Mouse (Mus musculus): ENCODE data around the gene Pcdh10. TPM values are rescaled to one million over a fixed set of nuclear protein-coding genes. Genes with fewer than 3 reads are reported as not detected.

Gene Pcdh10
- 20.2 and 20.8 TPM in 2 replicates for polyA plus RNA-seq (2015; fragmentation: Nextera tagmentation; extraction: Ambion mirVana)

GRCm38 (mm10) chr3:45378145-45378544 is at the start of gene Pcdh10:
TSS of gene Pcdh10 (plus strand) at chr3:45378398.
- peak; percentile 89 for ATAC-seq (ENCODE audit: low FRiP score, low read depth)
- Histone ChIP-seq H3K27me3 (no peaks in the 10 kb centered on the region), H3K4me3 (peak within 1 kb of the TSS; percentile 54), H3K27ac (replicated peaks) (peak within 1 kb of the TSS; percentile 87), H3K4me1 (replicated peaks) (peaks cover 14% of the 10 kb centered on the region), H3K9ac (peak within 1 kb of the TSS; percentile 60), H3K9me3 (no peaks in the 10 kb centered on the region), H3K36me3 (no peaks in the 10 kb centered on the region), H3K4me2 (peak within 1 kb of the TSS; percentile 73)
- under 1% methylated on average over 26 of the region's 26 CpGs for WGBS

DNA sequence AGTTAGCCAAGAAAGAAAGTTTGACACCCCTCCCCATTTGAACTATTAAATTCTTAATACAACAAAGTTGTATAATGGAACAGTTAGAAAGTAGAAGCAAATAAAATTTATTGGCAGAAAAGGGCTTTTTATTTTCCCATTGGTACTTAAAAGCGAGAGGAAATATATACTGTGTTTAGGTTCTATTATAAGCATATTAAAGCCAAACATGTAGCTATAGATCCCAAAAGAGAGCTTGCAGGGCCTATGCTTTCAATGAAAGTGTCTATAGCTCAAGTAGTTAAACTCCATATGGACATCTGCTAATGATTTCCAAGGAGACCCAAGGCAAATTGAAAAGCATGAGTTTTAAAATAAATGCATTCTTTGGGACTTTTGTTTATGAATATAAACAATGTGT is 22.3 kb upstream of the Pcdh10 start:
- Histone ChIP-seq H3K4me1 (replicated peaks) (no peaks in the 10 kb centered on the region), H3K4me2 (no peak overlapping the region), H3K36me3 (no peaks in the 10 kb centered on the region; the same call in 1 of the 2 replicates), H3K9me3 (no peaks in the 10 kb centered on the region), H3K27ac (replicated peaks) (no peak overlapping the region), H3K4me3 (no peak overlapping the region), H3K27me3 (no peaks in the 10 kb centered on the region), H3K9ac (no peak overlapping the region)
- ATAC-seq (ENCODE audit: low FRiP score, low read depth): no peak
- 91% methylated on average over 1 of the region's 1 CpGs for WGBS

- ATAC-seq (ENCODE audit: low FRiP score, low read depth): no peak
- H3K9ac ChIP-seq: no peak overlapping the region
- H3K27ac ChIP-seq (replicated peaks): no peak overlapping the region
- H3K27me3 ChIP-seq: no peaks in the 10 kb centered on the region
- no peak overlapping the region for H3K4me2 ChIP-seq
- 65% methylated on average over 1 of the region's 1 CpGs for WGBS
- no peaks in the 10 kb centered on the region for H3K36me3 ChIP-seq
- H3K9me3 ChIP-seq: no peaks in the 10 kb centered on the region
- H3K4me3 ChIP-seq: no peak overlapping the region
- H3K4me1 ChIP-seq (replicated peaks): no peaks in the 10 kb centered on the region
Observed at GRCm38 (mm10) chr3:45368952-45369351, 9.2 kb upstream of the Pcdh10 start.

DNA sequence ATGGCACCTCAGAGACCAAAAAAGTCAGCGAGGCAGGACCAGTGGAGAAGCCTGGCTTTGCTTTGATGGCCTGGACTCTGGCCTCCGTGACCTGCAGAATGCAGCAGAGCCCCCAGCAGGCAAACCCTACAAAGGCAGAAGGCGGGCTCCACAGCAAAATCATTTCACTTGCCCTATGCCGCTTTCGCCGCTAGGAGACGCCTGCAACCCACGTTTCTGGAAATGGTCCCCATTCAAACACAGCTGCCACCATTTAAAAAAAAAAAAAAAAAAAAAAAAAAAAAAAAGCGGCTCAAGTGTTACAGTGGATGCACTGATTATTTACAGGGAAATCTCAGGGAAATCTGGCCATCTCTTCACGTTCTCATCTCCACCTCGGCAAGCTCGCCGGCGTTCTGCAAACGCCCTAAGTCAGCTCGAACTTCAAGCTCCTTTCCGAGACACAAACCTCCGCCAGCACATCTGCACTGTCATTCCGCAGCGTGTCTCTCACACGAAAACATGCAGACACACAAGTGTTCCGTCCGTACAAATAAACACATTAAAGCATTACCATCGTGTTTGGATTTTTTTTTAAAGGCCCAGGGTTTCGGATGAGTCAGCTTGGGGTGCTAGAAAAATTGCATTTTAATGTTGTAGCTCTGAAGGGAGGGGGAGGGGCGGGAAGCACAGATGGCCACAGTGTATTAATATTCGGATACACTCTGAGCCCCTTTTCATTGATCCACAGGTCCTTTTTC is 2.3 kb upstream of the Pcdh10 start:
- peak overlapping the region; percentile 73 for H3K4me2 ChIP-seq
- H3K9ac ChIP-seq: peak overlapping the region; percentile 60
- peak overlapping the region; percentile 87 for H3K27ac ChIP-seq (replicated peaks)
- peak overlapping the region; percentile 54 for H3K4me3 ChIP-seq
- H3K9me3 ChIP-seq: no peaks in the 10 kb centered on the region
- ATAC-seq (ENCODE audit: low FRiP score, low read depth): no peak
- H3K36me3 ChIP-seq: no peaks in the 10 kb centered on the region
- H3K4me1 ChIP-seq (replicated peaks): peaks cover 14% of the 10 kb centered on the region
- no peaks in the 10 kb centered on the region for H3K27me3 ChIP-seq
- WGBS: under 1% methylated on average over 27 of the region's 27 CpGs

- H3K4me1 ChIP-seq (replicated peaks): peaks cover 14% of the 10 kb centered on the region
- no peaks in the 10 kb centered on the region for H3K9me3 ChIP-seq
- H3K4me2 ChIP-seq: peak overlapping the region; percentile 73
- H3K27me3 ChIP-seq: no peaks in the 10 kb centered on the region
- H3K27ac ChIP-seq (replicated peaks): peak overlapping the region; percentile 87
- under 1% methylated on average over 59 of the region's 59 CpGs for WGBS
- ATAC-seq (ENCODE audit: low FRiP score, low read depth): peak; percentile 24
- H3K36me3 ChIP-seq: no peaks in the 10 kb centered on the region
- peak overlapping the region; percentile 60 for H3K9ac ChIP-seq
- peak overlapping the region; percentile 54 for H3K4me3 ChIP-seq
Observed at GRCm38 (mm10) chr3:45376501-45377390, 1.5 kb upstream of the Pcdh10 start.

GRCm38 (mm10) chr3:45377391-45377998 is 703 bp upstream of the Pcdh10 start:
- Histone ChIP-seq H3K27ac (replicated peaks) (peak overlapping the region; percentile 87), H3K9ac (peak overlapping the region; percentile 60), H3K9me3 (no peaks in the 10 kb centered on the region), H3K4me1 (replicated peaks) (peaks cover 14% of the 10 kb centered on the region), H3K36me3 (no peaks in the 10 kb centered on the region), H3K27me3 (no peaks in the 10 kb centered on the region), H3K4me3 (peak overlapping the region; percentile 54), H3K4me2 (peak overlapping the region; percentile 73)
- WGBS: under 1% methylated on average over 26 of the region's 26 CpGs
- peak; percentile 29; the same call in 1 of the 2 replicates for ATAC-seq (ENCODE audit: low FRiP score, low read depth)

- Histone ChIP-seq H3K9ac (peak overlapping the region; percentile 54), H3K4me3 (peak overlapping the region; percentile 54), H3K27ac (replicated peaks) (peak overlapping the region; percentile 74), H3K4me2 (peak overlapping the region; percentile 73), H3K27me3 (no peaks in the 10 kb centered on the region), H3K36me3 (no peaks in the 10 kb centered on the region), H3K9me3 (no peaks in the 10 kb centered on the region), H3K4me1 (replicated peaks) (peaks cover 17% of the 10 kb centered on the region)
- ATAC-seq (ENCODE audit: low FRiP score, low read depth): no peak
- WGBS: 2% methylated on average over 29 of the region's 29 CpGs
Observed at GRCm38 (mm10) chr3:45379541-45379971, 1.4 kb downstream of the Pcdh10 start.

DNA sequence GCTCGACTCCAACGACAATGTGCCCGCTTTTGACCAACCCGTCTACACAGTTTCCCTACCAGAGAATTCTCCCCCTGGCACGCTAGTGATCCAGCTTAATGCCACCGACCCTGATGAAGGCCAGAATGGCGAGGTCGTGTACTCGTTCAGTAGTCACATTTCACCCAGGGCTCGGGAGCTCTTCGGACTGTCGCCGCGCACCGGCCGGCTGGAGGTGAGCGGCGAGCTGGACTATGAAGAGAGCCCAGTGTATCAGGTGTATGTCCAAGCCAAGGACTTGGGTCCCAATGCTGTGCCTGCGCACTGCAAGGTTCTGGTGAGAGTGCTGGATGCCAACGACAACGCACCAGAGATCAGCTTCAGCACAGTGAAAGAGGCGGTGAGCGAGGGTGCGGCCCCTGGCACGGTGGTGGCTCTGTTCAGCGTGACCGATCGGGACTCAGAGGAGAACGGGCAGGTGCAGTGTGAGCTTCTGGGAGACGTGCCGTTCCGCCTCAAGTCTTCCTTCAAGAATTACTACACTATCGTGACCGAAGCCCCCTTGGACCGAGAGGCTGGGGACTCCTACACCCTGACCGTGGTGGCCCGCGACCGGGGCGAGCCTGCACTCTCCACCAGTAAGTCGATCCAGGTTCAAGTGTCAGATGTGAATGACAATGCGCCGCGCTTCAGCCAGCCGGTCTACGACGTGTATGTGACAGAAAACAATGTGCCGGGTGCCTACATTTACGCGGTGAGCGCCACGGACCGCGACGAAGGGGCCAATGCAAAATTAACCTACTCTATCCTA is 2.0 kb downstream of the Pcdh10 start:
- Histone ChIP-seq H3K27me3 (no peaks in the 10 kb centered on the region), H3K9me3 (no peaks in the 10 kb centered on the region), H3K27ac (replicated peaks) (peak overlapping the region; percentile 74), H3K4me3 (peak overlapping the region; percentile 54), H3K36me3 (no peaks in the 10 kb centered on the region), H3K9ac (peak overlapping the region; percentile 54), H3K4me2 (peak overlapping the region; percentile 73), H3K4me1 (replicated peaks) (peaks cover 16% of the 10 kb centered on the region)
- under 1% methylated on average over 55 of the region's 55 CpGs for WGBS
- 0 out of 2 replicates have a peak, but pooled peaks have one; percentile 2 for ATAC-seq (ENCODE audit: low FRiP score, low read depth)

DNA sequence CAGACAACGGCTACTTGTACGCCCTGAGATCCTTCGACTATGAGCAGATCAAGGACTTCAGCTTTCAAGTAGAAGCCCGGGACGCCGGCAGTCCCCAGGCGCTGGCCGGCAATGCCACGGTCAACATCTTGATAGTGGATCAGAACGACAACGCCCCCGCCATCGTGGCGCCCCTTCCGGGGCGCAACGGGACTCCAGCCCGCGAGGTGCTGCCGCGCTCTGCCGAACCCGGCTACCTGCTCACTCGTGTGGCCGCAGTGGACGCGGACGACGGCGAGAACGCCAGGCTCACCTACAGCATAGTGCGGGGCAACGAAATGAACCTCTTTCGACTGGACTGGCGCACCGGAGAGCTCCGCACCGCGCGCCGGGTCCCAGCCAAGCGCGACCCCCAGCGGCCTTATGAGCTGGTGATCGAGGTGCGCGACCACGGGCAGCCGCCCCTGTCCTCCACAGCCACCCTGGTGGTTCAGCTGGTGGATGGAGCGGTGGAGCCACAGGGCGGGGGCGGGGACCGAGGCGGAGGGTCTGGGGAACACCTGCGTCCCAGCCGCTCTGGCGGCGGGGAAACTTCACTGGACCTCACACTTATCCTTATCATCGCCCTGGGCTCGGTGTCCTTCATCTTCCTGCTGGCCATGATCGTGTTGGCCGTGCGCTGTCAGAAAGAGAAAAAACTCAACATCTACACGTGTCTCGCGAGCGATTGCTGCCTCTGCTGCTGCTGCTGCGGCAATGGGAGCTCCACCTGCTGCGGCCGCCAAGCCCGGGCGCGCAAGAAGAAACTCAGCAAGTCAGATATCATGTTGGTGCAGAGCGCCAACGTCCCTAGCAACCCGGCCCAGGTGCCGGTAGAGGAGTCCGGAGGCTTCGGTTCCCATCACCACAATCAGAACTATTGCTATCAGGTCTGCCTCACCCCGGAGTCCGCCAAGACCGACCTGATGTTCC is 2.9 kb downstream of the Pcdh10 start:
- no peaks in the 10 kb centered on the region for H3K27me3 ChIP-seq
- peak overlapping the region; percentile 54 for H3K4me3 ChIP-seq
- no peaks in the 10 kb centered on the region for H3K9me3 ChIP-seq
- ATAC-seq (ENCODE audit: low FRiP score, low read depth): peak; percentile 0; the same call in 1 of the 2 replicates
- peak overlapping the region; percentile 73 for H3K4me2 ChIP-seq
- H3K4me1 ChIP-seq (replicated peaks): peaks cover 17% of the 10 kb centered on the region
- H3K36me3 ChIP-seq: no peaks in the 10 kb centered on the region
- peak overlapping the region; percentile 54 for H3K9ac ChIP-seq
- H3K27ac ChIP-seq (replicated peaks): peak overlapping the region; percentile 74
- 2% methylated on average over 82 of the region's 82 CpGs for WGBS

- peak overlapping the region; percentile 74 for H3K27ac ChIP-seq (replicated peaks)
- peak overlapping the region; percentile 54 for H3K4me3 ChIP-seq
- 13% methylated on average over 4 of the region's 4 CpGs for WGBS
- H3K27me3 ChIP-seq: no peaks in the 10 kb centered on the region
- peak overlapping the region; percentile 54 for H3K9ac ChIP-seq
- peak overlapping the region; percentile 73 for H3K4me2 ChIP-seq
- peaks cover 22% of the 10 kb centered on the region for H3K4me1 ChIP-seq (replicated peaks)
- no peak for ATAC-seq (ENCODE audit: low FRiP score, low read depth)
- no peaks in the 10 kb centered on the region for H3K36me3 ChIP-seq
- H3K9me3 ChIP-seq: no peaks in the 10 kb centered on the region
Observed at GRCm38 (mm10) chr3:45382032-45382755, 4.0 kb downstream of the Pcdh10 start.

Data from hindbrain, embryonic 15.5 days (tissue).